Mouse (Mus musculus): ENCODE measurements around the gene Cwc27. TPM values are rescaled to one million over a fixed set of nuclear protein-coding genes. Genes with fewer than 3 reads are reported as not detected.

The Cwc27 gene
- total RNA-seq, 2 experiments from 2014 or later: 10.4 to 11.6 TPM

- intact Hi-C loops (cut with DNase I): no loop called here
- DNase-seq: no peak
These were observed 197.2 kb downstream of the Cwc27 start for GRCm38 (mm10) chr13:104619503-104620288.

GRCm38 (mm10) chr13:104617201-104617600 lies 199.7 kb downstream of the Cwc27 start:
- intact Hi-C loops (cut with DNase I): no loop called here

GRCm38 (mm10) chr13:104615999-104616810 lies 200.7 kb downstream of the Cwc27 start:
- no peak for DNase-seq
- intact Hi-C loops (cut with DNase I): no loop called here

More at GRCm38 (mm10) chr13:104617201-104617600, 199.7 kb downstream of the Cwc27 start:
- no peak for DNase-seq

GRCm38 (mm10) chr13:104615111-104615510 lies 201.8 kb downstream of the Cwc27 start:
- intact Hi-C loops (cut with DNase I): no loop called here
- DNase-seq: no peak

- intact Hi-C loops (cut with DNase I): no loop called here
- DNase-seq: no peak
These were observed 205.6 kb downstream of the Cwc27 start for GRCm38 (mm10) chr13:104611296-104611695.

GRCm38 (mm10) chr13:104610210-104611111 lies 206.5 kb downstream of the Cwc27 start:
- no peak for DNase-seq
- intact Hi-C loops (cut with DNase I): no loop called here

- no peak for DNase-seq
These were observed 208.4 kb downstream of the Cwc27 start for GRCm38 (mm10) chr13:104608516-104608915.

GRCm38 (mm10) chr13:104606786-104607580 lies 210.0 kb downstream of the Cwc27 start:
- no peak for DNase-seq
- intact Hi-C loops (cut with DNase I): no loop called here

More at GRCm38 (mm10) chr13:104608516-104608915, 208.4 kb downstream of the Cwc27 start:
- intact Hi-C loops (cut with DNase I): no loop called here

GRCm38 (mm10) chr13:104605111-104605510 lies 211.8 kb downstream of the Cwc27 start:
- intact Hi-C loops (cut with DNase I): no loop called here
- no peak for DNase-seq

- no peak for DNase-seq
- intact Hi-C loops (cut with DNase I): no loop called here
These were observed 214.7 kb downstream of the Cwc27 start for GRCm38 (mm10) chr13:104602197-104602596.

GRCm38 (mm10) chr13:104601783-104602182 lies 215.2 kb downstream of the Cwc27 start:
- no peak for DNase-seq
- intact Hi-C loops (cut with DNase I): no loop called here

- intact Hi-C loops (cut with DNase I): no loop called here
These were observed 220.7 kb downstream of the Cwc27 start for GRCm38 (mm10) chr13:104596199-104596598.

GRCm38 (mm10) chr13:104594820-104595351 lies 222.1 kb downstream of the Cwc27 start:
- intact Hi-C loops (cut with DNase I): no loop called here
- no peak for DNase-seq

More at GRCm38 (mm10) chr13:104596199-104596598, 220.7 kb downstream of the Cwc27 start:
- DNase-seq: no peak

- intact Hi-C loops (cut with DNase I): no loop called here
- no peak for DNase-seq
These were observed 226.0 kb downstream of the Cwc27 start for GRCm38 (mm10) chr13:104590931-104591330.

- intact Hi-C loops (cut with DNase I): no loop called here
- DNase-seq: no peak
These were observed 226.8 kb downstream of the Cwc27 start for GRCm38 (mm10) chr13:104590097-104590607.

GRCm38 (mm10) chr13:104588383-104588782 lies 228.6 kb downstream of the Cwc27 start:
- intact Hi-C loops (cut with DNase I): no loop called here
- no peak for DNase-seq
